Mouse (Mus musculus) cerebellum, adult 18-20 months (tissue): Measurements from ENCODE around the gene Tcaf3.

Experiments used
- DNase-seq, 2 experiments: peaks; one replicate each; pipeline ENCODE4 v3.0.0; 2021

The Tcaf3 gene

GRCm38 (mm10) chr6:42597592-42597991 is at the start of gene Tcaf3:
Gene Tcaf3, minus strand, starts transcription at chr6:42597692.
- no peak for DNase-seq

- DNase-seq: peak; percentile 78 to 82
These were observed 47.5 kb upstream of the Tcaf3 start, which contains the start of gene Tcaf2 for GRCm38 (mm10) chr6:42644912-42645549. Gene Tcaf2, minus strand, starts transcription at chr6:42645254.

GRCm38 (mm10) chr6:42634393-42634792 is 36.9 kb upstream of the Tcaf3 start:
- no peak for DNase-seq

- no peak for DNase-seq
These were observed 33.9 kb upstream of the Tcaf3 start for GRCm38 (mm10) chr6:42631395-42631794.

GRCm38 (mm10) chr6:42616904-42617303 is 19.4 kb upstream of the Tcaf3 start:
- no peak for DNase-seq

DNA sequence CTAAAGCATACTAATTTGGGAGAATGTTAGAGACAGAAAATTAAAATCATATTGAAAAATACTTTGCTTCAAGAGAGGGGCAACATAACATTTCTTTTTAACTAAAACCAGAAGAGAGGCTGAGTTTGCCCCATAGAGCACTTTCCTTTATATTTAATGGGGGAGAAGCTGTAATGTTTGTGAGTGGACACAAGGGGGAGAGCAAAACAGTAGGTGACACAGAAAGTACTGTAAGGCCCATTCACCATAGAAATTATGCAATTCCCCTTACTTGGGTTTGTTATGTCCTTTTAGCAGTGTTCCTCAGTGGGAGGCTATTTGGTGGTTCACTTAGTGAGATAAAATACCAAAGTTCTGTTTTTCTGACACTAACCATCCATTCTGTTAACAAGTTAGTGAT is 14.7 kb upstream of the Tcaf3 start:
- no peak for DNase-seq

DNA sequence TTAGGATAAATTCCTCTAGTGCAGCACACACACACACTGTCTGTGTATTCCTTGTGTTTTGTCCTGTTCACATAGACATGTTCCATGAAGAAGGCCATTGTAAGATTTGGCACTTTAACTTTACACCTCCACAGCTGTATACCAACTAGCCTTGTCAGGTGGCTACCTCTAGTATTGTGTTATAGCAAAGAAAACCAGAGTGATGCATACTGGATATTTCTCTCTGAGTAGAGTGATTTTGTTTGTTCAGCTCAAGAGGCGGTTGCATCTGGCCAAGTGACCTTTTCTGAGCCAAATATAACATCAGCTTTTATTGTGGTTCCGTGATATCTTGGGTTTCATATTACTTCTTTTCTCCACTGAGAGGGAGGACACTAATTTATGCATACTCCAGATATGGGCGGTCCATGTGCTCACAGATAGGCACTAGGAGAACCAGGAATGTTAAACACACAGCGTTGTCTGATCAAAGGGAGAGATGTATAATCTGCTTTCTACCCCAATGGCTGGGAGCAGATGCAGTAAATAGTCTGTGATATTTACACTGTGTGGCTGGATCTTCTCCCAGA is 13.5 kb upstream of the Tcaf3 start:
- DNase-seq: no peak

GRCm38 (mm10) chr6:42593138-42593882 is 4.2 kb downstream of the Tcaf3 start:
- no peak for DNase-seq

DNA sequence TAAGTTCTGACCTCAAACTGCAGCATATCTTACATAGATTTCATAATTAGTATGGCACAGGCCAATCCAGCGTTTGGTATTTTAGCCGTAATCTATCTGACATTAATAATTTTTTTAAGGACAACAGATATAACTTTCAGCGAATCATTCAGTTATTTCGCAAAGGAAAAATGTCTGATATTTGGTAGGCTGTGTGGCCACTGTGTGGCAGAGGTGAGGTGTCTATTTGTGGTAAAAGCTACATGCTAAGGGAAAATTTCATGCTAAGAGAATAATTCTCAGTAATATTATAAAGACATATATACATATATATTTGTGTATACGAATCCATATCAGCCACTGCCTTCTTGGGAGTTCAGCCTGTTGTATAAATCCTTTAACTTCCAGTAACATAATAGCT is 10.9 kb downstream of the Tcaf3 start:
- DNase-seq: no peak

GRCm38 (mm10) chr6:42583488-42583872 is 14.0 kb downstream of the Tcaf3 start:
- peak; percentile 51 to 68 for DNase-seq

DNA sequence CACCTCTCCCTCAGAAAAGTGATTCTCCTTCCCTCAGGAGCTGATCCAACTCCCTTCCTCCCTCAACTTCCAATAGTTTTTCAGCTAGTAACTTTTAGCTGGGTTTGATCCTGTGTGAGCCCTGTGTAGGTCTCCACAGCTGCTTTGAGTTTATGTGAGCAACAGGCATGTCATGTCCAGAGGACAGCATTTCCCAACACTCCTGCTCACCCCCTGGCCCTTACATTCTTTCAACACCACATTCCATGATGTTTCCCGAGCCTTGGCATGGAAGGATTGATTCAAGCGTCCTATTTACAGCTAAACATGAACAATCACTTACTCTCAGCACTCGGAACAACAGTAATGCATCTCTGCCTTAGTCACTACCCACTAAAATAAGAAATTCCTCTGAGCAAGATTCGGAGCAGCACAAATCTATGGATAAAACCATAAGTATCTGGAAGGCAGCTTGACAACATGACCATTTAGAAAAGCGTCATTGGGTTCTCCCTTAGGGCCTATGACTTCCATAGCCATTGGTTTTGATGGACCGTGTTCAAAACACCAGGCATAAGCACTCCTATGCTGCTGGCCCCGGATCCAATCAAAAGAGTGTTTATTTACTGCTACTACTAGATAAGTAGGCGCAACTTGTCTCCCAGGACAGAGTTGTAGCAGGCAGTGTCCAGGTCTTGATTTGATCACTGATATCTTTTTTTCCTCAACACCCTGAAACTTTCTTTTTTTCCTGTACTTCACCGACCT is 14.6 kb downstream of the Tcaf3 start:
- DNase-seq: no peak

- no peak for DNase-seq
These were observed 18.8 kb downstream of the Tcaf3 start for GRCm38 (mm10) chr6:42578678-42579077.

DNA sequence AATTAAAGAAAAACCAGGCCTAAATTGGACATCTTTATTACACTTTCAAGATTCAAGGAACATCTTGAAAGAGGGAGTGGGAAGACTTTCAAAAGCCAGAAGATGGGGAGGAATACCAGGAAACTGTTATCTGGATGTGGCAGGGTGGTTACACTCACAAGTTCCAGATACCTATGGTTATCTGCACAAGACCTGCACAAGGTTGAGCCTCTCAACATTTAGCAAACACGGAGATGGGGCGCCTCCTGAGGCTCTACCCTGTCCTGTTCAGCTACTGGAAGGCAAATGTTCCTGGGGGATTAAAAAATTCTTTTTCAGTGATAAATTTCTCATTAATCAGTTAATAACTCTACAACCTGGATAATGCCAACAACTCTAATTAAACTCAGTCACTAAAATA is 20.1 kb downstream of the Tcaf3 start:
- DNase-seq: no peak

GRCm38 (mm10) chr6:42568205-42568604 is 29.3 kb downstream of the Tcaf3 start:
- no peak for DNase-seq

DNA sequence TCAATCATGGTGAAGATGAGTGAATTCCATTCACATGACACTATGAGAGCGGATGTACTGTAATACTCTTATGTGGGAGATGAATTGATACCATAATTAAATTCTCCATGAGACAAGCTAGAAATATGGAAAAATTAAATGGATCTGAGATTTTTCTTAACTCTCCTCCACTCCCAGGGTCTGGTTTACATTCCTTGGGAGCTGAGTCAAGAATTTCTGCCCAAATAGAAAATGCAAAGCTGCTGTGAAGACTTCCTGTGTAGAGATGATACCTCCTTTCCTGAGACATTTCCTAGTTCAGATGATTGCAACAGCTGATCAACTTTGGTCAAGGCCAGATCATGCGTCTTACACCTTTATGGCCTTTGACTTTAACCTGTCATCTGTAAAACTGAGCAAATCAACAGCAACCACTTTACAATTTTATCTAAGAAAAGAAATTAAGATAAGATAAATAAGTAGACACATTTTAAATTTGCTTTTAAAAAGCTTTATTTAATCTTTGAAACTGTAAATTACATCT is 31.4 kb downstream of the Tcaf3 start:
- DNase-seq: no peak

GRCm38 (mm10) chr6:42562280-42562679 is 35.2 kb downstream of the Tcaf3 start:
- DNase-seq: no peak

DNA sequence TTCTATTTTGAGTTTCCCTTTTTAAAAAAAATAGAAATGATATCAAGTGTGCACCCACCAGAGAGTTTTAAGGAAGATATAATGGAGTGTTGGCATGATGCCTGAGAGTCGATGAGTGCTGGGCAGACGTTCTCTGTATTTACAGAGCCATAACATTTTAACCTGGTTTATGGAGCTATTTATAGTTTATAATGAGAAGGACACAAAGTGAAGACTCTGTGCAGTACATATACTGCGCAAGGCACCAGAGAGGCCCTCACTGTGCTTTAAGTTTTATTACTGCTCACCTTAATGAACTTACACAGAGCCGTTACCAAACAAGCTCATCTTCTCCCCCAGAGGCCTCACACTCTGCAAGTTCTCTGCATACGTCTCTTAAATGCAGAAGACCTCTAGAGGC is 36.6 kb downstream of the Tcaf3 start:
- DNase-seq: no peak

- no peak for DNase-seq
These were observed 38.9 kb downstream of the Tcaf3 start for GRCm38 (mm10) chr6:42558641-42559040.

- DNase-seq: no peak
These were observed 50.0 kb downstream of the Tcaf3 start, which contains the start of gene Olfr455 for GRCm38 (mm10) chr6:42547461-42547860. Gene Olfr455, minus strand, starts transcription at chr6:42547587.

GRCm38 (mm10) chr6:42546180-42546579 is 51.3 kb downstream of the Tcaf3 start:
- DNase-seq: no peak

DNA sequence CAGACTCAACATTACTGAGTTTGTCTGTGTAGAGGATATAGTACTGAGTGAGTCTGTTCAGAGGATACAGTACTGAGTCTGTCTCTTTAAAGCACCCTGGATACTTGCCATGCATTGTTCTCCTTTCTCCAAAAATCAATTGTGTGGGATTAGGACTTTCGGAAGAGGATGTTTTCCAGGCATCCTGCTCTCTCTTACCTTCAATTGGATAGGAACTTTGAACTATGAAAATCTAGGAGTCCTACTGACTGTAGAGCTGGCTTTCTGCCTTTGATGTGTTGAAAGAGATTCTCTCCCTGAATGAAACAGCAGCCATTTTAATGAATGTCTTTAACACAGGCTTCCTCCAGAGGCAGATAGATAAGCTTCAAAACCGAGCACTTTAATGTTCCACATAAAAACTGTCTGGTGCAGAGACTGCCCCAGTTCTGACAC is 52.0 kb downstream of the Tcaf3 start:
- DNase-seq: no peak

DNA sequence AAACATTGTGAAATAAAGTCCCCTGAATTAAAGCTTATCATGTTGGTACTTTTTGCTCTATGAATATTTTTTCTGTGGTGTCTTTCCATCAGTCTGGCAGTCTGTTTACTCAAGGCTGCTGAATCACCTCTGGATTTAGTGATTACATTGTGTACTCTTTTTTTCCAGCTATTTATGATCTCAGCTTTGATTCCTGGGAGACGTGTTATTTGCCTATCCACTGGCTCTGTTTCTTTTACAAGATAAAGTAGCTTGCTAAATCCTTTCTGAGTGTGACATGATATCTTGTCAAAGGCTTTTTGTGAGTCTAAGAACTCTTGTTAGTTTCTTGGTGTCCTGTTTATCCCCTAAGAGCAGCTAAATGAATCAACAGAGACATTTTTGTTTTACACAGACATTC is 52.6 kb downstream of the Tcaf3 start:
- DNase-seq: no peak
